Mouse (Mus musculus) embryo, embryonic 11 days (tissue): ENCODE results near the gene Ddx39b.

Experiments
- DNase-seq: peaks from one replicate; pipeline ENCODE4 v3.0.0-alpha.2; 2015

Gene Ddx39b

GRCm38 (mm10) chr17:35241305-35242014 is at the start of gene Ddx39b:
TSS of gene Ddx39b (plus strand) at chr17:35241746.
- DNase-seq: peak; percentile 97

GRCm38 (mm10) chr17:35192924-35193323 is 48.6 kb upstream of the Ddx39b start:
- DNase-seq: no peak

DNA sequence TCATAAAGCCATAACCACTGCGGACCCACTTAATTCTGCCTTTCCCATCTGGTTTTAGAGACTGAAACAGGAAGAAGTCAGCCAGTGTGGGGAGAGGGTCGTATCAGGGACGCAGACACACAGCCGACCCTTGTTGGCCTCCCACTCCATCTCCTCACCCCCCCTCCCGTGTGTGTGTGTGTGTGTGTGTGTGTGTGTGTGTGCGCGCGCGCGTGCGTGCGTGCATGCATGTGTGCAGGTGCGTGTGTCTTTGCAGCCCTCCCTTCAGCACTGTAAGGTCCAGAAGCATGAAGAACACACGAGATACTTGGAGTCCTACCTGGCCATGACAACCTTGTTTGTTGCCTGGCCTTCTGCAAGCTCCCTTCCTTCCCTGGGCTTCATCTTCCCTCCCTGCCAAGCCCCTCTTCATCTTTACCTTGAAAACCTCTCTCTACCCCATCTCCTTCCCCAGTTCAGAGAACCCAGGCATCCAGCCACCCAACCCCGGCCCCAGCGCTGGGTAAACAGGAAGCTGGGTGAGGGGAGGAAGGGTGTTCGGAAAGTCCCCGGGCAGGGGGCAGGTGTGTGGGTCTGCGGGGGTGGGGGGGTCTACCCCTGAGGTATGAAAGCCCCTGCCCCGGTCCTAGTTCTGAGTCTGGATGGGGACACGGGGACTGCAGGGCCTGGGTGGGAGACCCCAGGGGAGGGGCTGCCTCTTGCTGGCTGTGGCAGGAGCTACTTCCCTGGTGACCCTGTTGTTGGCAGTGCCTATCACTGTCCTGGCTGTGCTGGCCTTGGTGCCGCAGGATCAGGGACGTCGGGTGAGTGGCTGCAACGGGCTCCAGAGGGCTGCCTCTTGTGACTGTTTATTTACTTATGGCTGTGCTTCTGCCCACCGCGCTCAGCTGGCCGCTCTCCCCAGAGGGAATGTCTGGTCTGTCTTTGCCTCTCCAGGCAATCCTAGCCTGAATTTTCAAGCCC is 47.4 kb upstream of the Ddx39b start, which contains the start of gene Ltb:
Ltb (plus strand) TSS at position 559 of the 963 bp plus-strand sequence.
- no peak for DNase-seq

GRCm38 (mm10) chr17:35194844-35195630 is 46.5 kb upstream of the Ddx39b start:
- no peak for DNase-seq

DNA sequence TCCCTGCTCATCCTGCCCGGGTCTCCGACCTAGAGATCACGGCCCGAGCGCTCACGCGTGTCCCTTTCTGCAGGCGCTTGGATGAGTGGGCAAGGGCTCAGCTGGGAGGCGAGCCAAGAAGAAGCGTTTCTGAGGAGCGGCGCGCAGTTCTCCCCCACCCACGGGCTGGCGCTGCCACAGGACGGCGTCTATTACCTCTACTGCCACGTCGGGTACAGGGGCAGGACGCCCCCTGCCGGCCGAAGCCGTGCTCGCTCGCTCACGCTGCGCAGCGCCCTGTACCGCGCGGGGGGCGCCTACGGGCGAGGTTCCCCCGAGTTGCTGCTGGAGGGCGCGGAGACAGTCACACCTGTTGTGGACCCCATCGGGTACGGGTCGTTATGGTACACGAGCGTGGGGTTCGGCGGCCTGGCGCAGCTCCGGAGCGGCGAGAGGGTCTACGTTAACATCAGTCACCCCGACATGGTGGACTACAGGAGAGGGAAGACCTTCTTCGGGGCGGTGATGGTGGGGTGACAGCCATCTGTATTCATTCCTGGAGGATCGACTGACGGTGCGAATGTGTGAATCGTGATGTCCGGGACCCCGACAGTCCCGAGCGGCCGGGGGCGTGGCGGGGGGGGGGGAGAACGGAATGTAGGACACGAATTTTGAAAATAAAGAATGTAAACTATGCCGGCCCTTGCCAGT is 45.8 kb upstream of the Ddx39b start:
- DNase-seq: peak; percentile 86

GRCm38 (mm10) chr17:35196321-35196641 is 45.3 kb upstream of the Ddx39b start:
- DNase-seq: no peak

DNA sequence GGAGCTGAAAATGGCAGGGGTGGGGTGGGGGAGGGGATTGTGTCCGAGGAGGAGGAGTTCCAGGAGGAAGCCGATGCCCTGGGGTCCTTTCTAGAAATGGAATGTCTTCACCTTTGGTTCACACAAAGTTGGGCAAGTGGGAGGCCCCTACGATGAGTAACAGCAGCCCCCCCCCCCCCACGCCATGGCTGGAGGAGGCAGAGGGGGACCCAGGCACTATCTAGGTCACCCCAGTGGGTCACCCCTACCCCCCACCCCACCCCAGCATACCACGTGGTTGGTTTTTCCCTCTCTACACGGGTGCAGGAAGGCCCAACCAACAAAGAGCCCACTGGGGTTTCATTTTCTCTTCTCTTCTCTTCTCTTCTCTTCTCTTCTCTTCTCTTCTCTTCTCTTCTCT is 44.4 kb upstream of the Ddx39b start:
- no peak for DNase-seq

DNA sequence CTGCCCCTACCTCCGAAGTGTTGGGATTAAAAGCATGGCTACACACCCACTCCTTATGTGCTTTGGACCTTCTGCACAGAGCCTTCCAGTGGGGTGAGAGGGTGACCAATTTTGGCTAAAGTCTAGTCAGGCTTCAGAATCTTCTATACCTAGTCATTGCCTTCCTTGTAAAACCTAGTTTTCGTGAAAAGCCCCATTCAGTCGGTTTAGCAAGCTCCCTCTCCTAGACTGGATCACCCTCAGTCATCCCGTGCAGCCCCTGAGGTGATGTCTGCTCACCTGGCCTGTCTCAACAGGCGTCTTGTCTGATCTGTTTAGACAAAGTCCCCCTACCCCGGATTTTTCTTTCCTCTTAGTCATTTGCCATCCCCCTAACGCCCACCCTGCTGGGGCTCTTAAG is 43.5 kb upstream of the Ddx39b start:
- DNase-seq: no peak

GRCm38 (mm10) chr17:35198946-35199345 is 42.6 kb upstream of the Ddx39b start:
- no peak for DNase-seq

- no peak for DNase-seq
Measured at GRCm38 (mm10) chr17:35200398-35200797, 41.1 kb upstream of the Ddx39b start.

DNA sequence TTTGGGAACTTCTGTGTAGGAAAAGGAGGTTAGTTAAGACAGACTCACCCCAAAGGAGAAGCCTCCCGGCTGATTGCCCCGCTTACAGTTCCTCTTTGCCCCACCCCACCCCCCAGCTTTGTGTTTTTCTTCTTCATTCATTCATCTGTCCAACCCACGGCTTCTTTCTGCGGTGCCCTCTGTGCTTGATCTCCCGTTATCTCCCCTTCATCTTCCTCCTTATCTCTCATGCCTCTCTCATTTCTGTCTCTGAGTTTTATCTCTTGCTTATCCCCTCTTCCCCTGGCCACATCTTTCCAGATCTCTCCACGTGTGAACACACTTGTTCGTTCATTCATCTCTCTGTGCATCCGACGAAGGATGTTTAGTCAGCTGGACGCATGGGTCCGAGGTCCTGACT is 40.4 kb upstream of the Ddx39b start:
- no peak for DNase-seq

DNA sequence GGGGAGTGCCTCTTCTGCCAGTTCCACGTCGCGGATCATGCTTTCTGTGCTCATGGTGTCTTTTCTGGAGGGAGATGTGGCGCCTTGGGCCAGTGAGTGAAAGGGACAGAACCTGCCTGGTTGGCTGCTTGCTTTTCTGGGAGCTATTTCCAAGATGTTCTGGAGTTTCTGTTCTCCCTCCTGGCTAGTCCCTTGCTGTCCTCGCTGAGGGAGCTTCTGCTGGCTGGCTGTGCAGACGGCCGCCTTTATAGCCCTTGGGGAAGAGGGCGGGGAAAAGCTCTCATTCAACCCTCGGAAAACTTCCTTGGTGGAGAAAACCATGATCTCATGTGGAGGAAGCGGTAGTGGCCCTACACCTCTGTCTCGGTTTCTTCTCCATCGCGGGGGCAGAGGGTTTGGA is 39.8 kb upstream of the Ddx39b start, which contains the start of gene Tnf:
Tnf (minus strand) TSS at position 221 of the 400 bp plus-strand sequence.
- DNase-seq: no peak

GRCm38 (mm10) chr17:35202442-35202841 is 39.1 kb upstream of the Ddx39b start:
- DNase-seq: no peak

DNA sequence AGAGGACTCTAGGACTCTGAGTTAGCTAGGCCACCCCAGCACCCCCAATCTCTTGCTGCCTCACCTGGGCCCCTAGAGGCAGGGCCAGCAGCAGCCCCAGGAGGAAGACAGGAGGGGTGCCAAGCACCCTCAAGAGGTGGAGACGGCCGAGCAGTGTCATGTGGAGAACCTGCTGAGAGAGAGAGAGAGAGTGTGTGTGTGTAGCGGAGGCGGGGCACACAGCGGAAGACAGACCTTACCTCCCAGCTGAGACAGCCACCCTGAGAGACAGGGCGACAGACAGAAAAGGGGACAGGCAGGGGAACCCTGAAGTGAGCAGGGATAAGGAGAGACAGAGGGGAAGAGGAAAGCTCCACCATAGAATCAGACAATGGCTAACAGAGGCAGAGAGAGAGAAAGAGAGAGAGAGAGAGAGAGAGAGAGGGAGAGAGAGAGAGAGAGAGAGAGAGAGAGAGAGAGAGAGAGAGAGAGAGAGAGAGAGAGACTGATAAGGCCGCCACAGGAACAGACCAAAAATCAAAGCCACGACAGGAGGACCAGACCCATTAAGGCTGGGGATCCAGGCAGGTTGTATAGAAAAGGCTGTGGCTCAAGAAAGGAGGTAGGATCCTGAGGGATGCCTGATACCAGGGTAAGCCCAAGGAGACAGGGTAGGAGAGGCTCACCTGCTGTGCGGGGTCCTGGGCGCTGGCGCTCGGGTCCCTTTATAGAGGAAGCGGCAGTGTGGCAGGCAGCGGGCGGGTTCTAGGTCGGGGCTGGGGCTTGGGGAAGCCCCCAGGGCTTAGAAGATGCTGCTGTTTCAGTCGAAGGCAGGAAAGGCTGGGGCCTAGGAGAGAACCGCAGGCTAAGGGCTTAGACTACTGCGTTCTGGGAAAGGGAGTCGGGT is 36.8 kb upstream of the Ddx39b start, which contains the start of gene Lta:
Lta (minus strand) TSS at position 858 of the 886 bp plus-strand sequence.
- DNase-seq: no peak

GRCm38 (mm10) chr17:35205380-35205769 is 36.2 kb upstream of the Ddx39b start:
- DNase-seq: no peak

DNA sequence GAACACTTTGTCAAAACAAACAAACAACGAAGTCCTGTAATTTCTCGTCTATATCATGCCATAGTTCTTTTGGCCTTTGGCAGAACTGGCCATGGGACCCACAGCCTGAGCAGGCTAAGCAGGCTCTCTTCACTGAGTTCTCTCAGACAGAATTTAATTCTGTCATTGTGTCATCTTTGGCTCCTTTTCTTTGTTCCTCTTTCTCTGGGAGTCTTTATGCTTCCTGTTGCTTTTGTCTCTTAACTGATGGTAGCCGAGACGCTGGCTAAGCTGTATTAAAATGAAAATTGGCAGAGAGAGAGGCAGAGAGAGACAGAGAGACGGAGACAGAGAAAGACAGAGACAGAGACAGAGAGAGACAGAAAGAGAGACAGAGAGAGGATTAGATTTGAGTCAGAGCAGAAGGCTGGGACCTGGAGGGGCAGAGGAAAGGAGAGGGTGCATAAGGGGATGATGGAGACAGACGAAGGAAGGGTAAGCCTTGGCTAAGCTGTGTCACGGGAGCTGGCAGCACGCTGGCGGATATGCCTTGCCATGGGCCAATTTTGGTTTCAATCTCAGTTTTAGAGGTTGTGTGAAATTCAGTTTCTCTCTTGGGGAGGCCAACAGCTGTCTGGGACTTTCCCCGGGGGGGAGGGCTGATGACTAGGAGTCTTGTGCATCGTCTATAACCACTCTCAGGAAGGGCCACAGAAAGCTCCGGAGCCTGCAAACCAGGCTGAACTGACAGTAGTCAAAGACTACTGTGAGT is 31.6 kb upstream of the Ddx39b start:
- no peak for DNase-seq

DNA sequence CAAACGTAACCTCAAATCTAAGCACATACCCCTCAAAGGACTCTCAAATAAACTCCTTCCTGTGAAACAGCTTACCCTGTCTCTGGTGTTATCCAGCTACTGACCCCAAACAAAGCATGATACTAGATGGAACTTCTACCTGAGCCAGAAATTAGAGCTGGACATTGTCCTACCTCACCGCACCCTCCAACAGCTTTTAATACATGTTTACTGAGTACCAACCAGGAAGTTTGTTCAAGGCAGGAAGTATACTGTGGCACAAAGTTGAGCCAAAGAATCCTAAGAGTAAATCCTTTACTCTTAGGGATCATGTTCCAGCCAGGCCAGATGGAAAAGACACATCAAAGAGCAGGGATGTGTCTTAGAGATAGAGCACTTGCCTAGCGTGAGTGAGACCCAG is 31.0 kb upstream of the Ddx39b start:
- DNase-seq: no peak

DNA sequence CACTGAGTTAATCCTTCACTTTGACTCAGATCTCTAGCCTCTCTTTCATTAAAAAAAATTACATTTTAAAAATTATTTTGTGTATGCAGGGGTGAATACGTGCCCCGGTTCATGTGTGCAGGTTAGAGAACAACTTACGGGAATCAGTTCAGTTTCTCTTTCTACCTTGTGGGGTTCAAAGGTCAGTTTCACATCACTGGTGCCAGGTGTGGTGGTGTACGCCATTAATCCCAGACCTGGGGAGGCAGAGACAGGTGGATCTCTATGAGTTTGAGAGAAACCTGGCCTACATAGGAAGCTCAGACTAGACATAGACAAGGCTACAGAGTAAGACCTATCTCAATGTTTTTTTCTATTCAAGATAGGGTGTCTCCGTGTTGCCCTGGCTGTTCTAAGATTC is 28.5 kb upstream of the Ddx39b start:
- no peak for DNase-seq

DNA sequence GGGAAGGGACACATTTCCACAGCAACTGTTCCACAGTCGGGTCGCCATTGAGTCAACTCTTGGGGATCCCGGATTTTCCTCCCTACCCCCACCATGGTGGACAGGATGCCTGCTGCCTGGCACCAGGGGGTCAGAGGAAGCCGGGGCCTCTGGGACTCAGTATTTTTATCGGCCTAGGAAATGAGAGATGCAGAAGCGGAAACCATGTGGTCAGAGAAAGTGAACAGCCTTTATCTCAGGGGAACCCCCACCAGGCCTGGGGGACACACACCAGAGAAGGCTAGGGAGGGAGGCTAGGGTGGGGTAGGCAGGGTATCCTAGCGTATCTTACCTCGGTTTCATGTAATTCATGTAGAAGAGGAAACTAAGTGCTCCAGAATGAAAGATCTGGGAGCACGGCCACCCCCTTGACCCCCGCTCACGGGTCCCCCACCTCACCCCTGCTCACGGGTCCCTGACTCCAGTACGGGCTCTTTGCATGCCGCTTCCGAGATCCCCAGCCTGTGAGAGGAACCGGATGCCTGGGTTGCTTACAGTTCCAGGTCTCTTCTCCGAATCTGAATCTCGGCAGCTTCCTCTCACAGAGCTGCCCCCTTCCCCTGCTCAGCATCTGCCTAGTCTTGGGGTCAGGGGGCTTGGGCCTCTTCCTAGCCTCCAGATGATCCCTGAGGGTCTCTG is 22.9 kb upstream of the Ddx39b start:
- DNase-seq: no peak

GRCm38 (mm10) chr17:35219601-35220041 is 21.9 kb upstream of the Ddx39b start:
- no peak for DNase-seq
